Mouse (Mus musculus) limb, embryonic 14.5 days (tissue): ENCODE results near the gene Pcbp2. TPM values are rescaled to one million over a fixed set of nuclear protein-coding genes. Genes with fewer than 3 reads are reported as not detected.
A peak's percentile ranks its signal among the peaks of the same experiment; 100 is the strongest.

ENCODE experiments used
- ATAC-seq: fragments of 200-750 bp; cut with Nextera tagmentation; 2 replicates; pipeline ENCODE4 v1.8.0; 2017; ENCODE audit warnings: low read depth, moderate number of reproducible peaks, moderate TSS enrichment; ENCODE audit not compliant: low FRiP score
- DNase-seq: peaks from one replicate; pipeline ENCODE4 v3.0.0-alpha.2; 2015; ENCODE audit warnings: low spot score
- H3K27ac ChIP-seq: fragments of 300-500 bp; sonication (generic); replicated peaks from 2 replicates; pipeline ENCODE4 v1.5.1; 2014; ENCODE audit warnings: low read depth, mild to moderate bottlenecking, low read length, moderate library complexity, mixed read lengths
- H3K27me3 ChIP-seq: fragments of 300-500 bp; sonication (generic); 2 replicates; pipeline ENCODE4 v1.6.1; 2014; ENCODE audit warnings: low read length, mixed read lengths; ENCODE audit not compliant: control insufficient read depth, insufficient read depth
- H3K36me3 ChIP-seq: fragments of 300-500 bp; sonication (generic); 2 replicates; pipeline ENCODE4 v1.6.1; 2014; ENCODE audit warnings: mild to moderate bottlenecking, low read length, moderate library complexity, mixed read lengths; ENCODE audit not compliant: control insufficient read depth, insufficient read depth
- H3K4me1 ChIP-seq: fragments of 300-500 bp; sonication (generic); 2 replicates; pipeline ENCODE4 v1.6.1; 2014; ENCODE audit warnings: antibody characterized with exemption, low read length, mixed read lengths; ENCODE audit not compliant: control insufficient read depth, insufficient read depth
- H3K4me2 ChIP-seq: fragments of 300-500 bp; sonication (generic); replicated peaks from 2 replicates; pipeline ENCODE4 v1.6.1; 2014; ENCODE audit warnings: low read depth, mild to moderate bottlenecking, low read length, moderate library complexity; ENCODE audit not compliant: severe bottlenecking
- H3K4me3 ChIP-seq: fragments of 300-500 bp; sonication (generic); replicated peaks from 2 replicates; pipeline ENCODE4 v1.5.1; 2014; ENCODE audit warnings: low read length
- H3K9ac ChIP-seq: fragments of 300-500 bp; sonication (generic); 2 replicates; pipeline ENCODE4 v1.6.1; 2014; ENCODE audit warnings: mild to moderate bottlenecking, low read depth, low read length, moderate library complexity; ENCODE audit not compliant: severe bottlenecking
- H3K9me3 ChIP-seq: fragments of 300-500 bp; sonication (generic); 2 replicates; pipeline ENCODE4 v1.6.1; 2016; ENCODE audit warnings: low read length; ENCODE audit not compliant: control insufficient read depth
- POLR2A ChIP-seq: fragments of 200-500 bp; IDR thresholded peaks from 2 replicates; pipeline ENCODE4 v1.8.0; 2012; ENCODE audit warnings: inconsistent platforms, mild to moderate bottlenecking, moderate library complexity, borderline replicate concordance; ENCODE audit not compliant: insufficient read depth, insufficient read length; ENCODE audit errors: extremely low read depth
- WGBS: fragments of 180-500 bp; shearing (Covaris S2); extraction: QIAGEN DNeasy Blood & Tissue Kit; methylation state at CpG from one replicate; pipeline ENCODE4 v1.1.7; 2014; 5-methylcytosine and 5-hydroxymethylcytosine counted together
- polyA plus RNA-seq, 2 experiments: library from polyadenylated mRNA; depleted of rRNA in 1 of 2; stranded (reverse) in 1 of 2; unstranded in 1 of 2; fragments of >200 nt; fragmentation: Nextera tagmentation in 1 of 2; extraction: Ambion mirVana in 1 of 2; gene quantifications; 2 replicates each; pipeline versions ENCODE4 v1.2.1 to v1.2.3; 2012 to 2014

Pcbp2 gene
- polyA plus RNA-seq, 2 experiments: 324 to 814 TPM

GRCm38 (mm10) chr15:102506464-102506830, 36.1 kb downstream of the Pcbp2 start:
- H3K4me2 ChIP-seq: no peak overlapping the region
- H3K36me3 ChIP-seq: peaks cover 50% of the 10 kb centered on the region
- 54% methylated on average over 2 of the region's 2 CpGs for WGBS
- H3K9ac ChIP-seq: no peak overlapping the region
- no peaks in the 10 kb centered on the region for H3K9me3 ChIP-seq
- ATAC-seq (no peak), DNase-seq (no peak)
- H3K4me3 ChIP-seq: no peak overlapping the region
- TF ChIP-seq POLR2A: no peak
- H3K4me1 ChIP-seq: peaks cover 13% of the 10 kb centered on the region
- H3K27ac ChIP-seq: no peak overlapping the region
- no peaks in the 10 kb centered on the region for H3K27me3 ChIP-seq

GRCm38 (mm10) chr15:102506864-102507263, 36.5 kb downstream of the Pcbp2 start:
- ATAC-seq (no peak), DNase-seq (no peak)
- Histone ChIP-seq H3K27me3 (no peaks in the 10 kb centered on the region), H3K27ac (no peak overlapping the region), H3K9me3 (no peaks in the 10 kb centered on the region), H3K4me1 (peaks cover 17% of the 10 kb centered on the region), H3K4me2 (no peak overlapping the region), H3K4me3 (no peak overlapping the region), H3K36me3 (peaks cover 45% of the 10 kb centered on the region), H3K9ac (no peak overlapping the region)
- TF ChIP-seq POLR2A: no peak
- WGBS: 93% methylated on average over 1 of the region's 1 CpGs

GRCm38 (mm10) chr15:102507561-102507960, 37.2 kb downstream of the Pcbp2 start:
- Histone ChIP-seq H3K4me1 (peaks cover 20% of the 10 kb centered on the region), H3K4me3 (no peak overlapping the region), H3K9me3 (no peaks in the 10 kb centered on the region), H3K27ac (no peak overlapping the region), H3K9ac (no peak overlapping the region), H3K27me3 (no peaks in the 10 kb centered on the region), H3K36me3 (peaks cover 39% of the 10 kb centered on the region), H3K4me2 (no peak overlapping the region)
- no peak for DNase-seq
- no peak for ATAC-seq
- no peak for TF ChIP-seq POLR2A

- Histone ChIP-seq H3K9me3 (no peaks in the 10 kb centered on the region), H3K27ac (no peak overlapping the region), H3K36me3 (peaks cover 31% of the 10 kb centered on the region), H3K4me3 (no peak overlapping the region), H3K4me2 (no peak overlapping the region), H3K4me1 (peaks cover 20% of the 10 kb centered on the region), H3K27me3 (no peaks in the 10 kb centered on the region), H3K9ac (no peak overlapping the region)
- no peak for DNase-seq
- 90% methylated on average over 3 of the region's 3 CpGs for WGBS
- no peak for ATAC-seq
- TF ChIP-seq POLR2A: no peak
Measured at GRCm38 (mm10) chr15:102508336-102508735, 38.0 kb downstream of the Pcbp2 start.

- Histone ChIP-seq H3K36me3 (peaks cover 13% of the 10 kb centered on the region), H3K9ac (peak overlapping the region; percentile 69), H3K27ac (peak overlapping the region; percentile 89), H3K4me3 (peak overlapping the region; percentile 66), H3K4me1 (peaks cover 22% of the 10 kb centered on the region), H3K27me3 (no peaks in the 10 kb centered on the region), H3K4me2 (peak overlapping the region; percentile 74), H3K9me3 (no peaks in the 10 kb centered on the region)
- no peak for TF ChIP-seq POLR2A
- ATAC-seq (peak; percentile 45; the same call in 1 of the 2 replicates), DNase-seq (no peak)
- WGBS: 9% methylated on average over 9 of the region's 9 CpGs
Measured at GRCm38 (mm10) chr15:102510110-102510509, 39.8 kb downstream of the Pcbp2 start.
